Mouse (Mus musculus) lung, embryonic 14.5 days (tissue): ENCODE measurements around the gene Hipk2. TPM values are rescaled to one million over a fixed set of nuclear protein-coding genes. Genes with fewer than 3 reads are reported as not detected.

ENCODE experiments used
- ATAC-seq: fragments of 200-750 bp; cut with Nextera tagmentation; 2 replicates; pipeline ENCODE4 v1.8.0; 2017; ENCODE audit warnings: mild to moderate bottlenecking, moderate TSS enrichment, moderate library complexity; ENCODE audit not compliant: insufficient read depth
- DNase-seq: peaks from one replicate; pipeline ENCODE4 v3.0.0-alpha.2; 2015
- H3K27ac ChIP-seq: fragments of 300-500 bp; sonication (generic); 2 replicates; pipeline ENCODE4 v1.5.1; 2014; ENCODE audit warnings: low read depth, mild to moderate bottlenecking, moderate library complexity
- H3K27me3 ChIP-seq: fragments of 300-500 bp; sonication (generic); 2 replicates; pipeline ENCODE4 v1.6.1; 2014; ENCODE audit warnings: low read length, control low read depth; ENCODE audit not compliant: insufficient read depth
- H3K36me3 ChIP-seq: fragments of 300-500 bp; sonication (generic); 2 replicates; pipeline ENCODE4 v1.6.1; 2014; ENCODE audit warnings: control low read depth; ENCODE audit not compliant: insufficient read depth
- H3K4me1 ChIP-seq: fragments of 300-500 bp; sonication (generic); 2 replicates; pipeline ENCODE4 v1.6.1; 2014; ENCODE audit warnings: antibody characterized with exemption, control low read depth; ENCODE audit not compliant: insufficient read depth
- H3K4me2 ChIP-seq: fragments of 300-500 bp; sonication (generic); 2 replicates; pipeline ENCODE4 v1.6.1; 2014; ENCODE audit warnings: mild to moderate bottlenecking
- H3K4me3 ChIP-seq: fragments of 300-500 bp; sonication (generic); 2 replicates; pipeline ENCODE4 v1.5.1; 2014; ENCODE audit warnings: low read depth, low read length
- H3K9ac ChIP-seq: fragments of 300-500 bp; sonication (generic); 2 replicates; pipeline ENCODE4 v1.6.1; 2014
- H3K9me3 ChIP-seq: fragments of 300-500 bp; sonication (generic); 2 replicates; pipeline ENCODE4 v1.6.1; 2016; ENCODE audit warnings: low read depth, low read length, control low read depth
- CTCF ChIP-seq: IDR thresholded peaks from 2 replicates; pipeline ENCODE4 v1.5.1; 2016; ENCODE audit warnings: antibody characterized with exemption, low read depth
- WGBS: fragments of 180-500 bp; shearing (Covaris S2); extraction: QIAGEN DNeasy Blood & Tissue Kit; methylation state at CpG from one replicate; pipeline ENCODE4 v1.1.7; 2014; 5-methylcytosine and 5-hydroxymethylcytosine counted together
- polyA plus RNA-seq: library from polyadenylated mRNA; unstranded; fragments of >200 nt; fragmentation: Nextera tagmentation; extraction: Ambion mirVana; gene quantifications from 2 replicates; pipeline ENCODE4 v1.2.1, GENCODE M21; 2014

The Hipk2 gene
- polyA plus RNA-seq, 1 experiment from 2014 or later = 20.8 TPM

- no peak overlapping the region for H3K4me2 ChIP-seq
- H3K4me1 ChIP-seq = no peaks in the 10 kb centered on the region
- no peak overlapping the region for H3K4me3 ChIP-seq
- no peak for TF ChIP-seq CTCF
- DNase-seq (no peak), ATAC-seq (no peak)
- H3K36me3 ChIP-seq = no peaks in the 10 kb centered on the region
- no peaks in the 10 kb centered on the region for H3K27me3 ChIP-seq
- no peaks in the 10 kb centered on the region for H3K9me3 ChIP-seq
- 90% methylated on average over 10 of the region's 10 CpGs for WGBS
- no peak overlapping the region for H3K27ac ChIP-seq
- no peak overlapping the region for H3K9ac ChIP-seq
Observed at GRCm38 (mm10) chr6:38902820-38903439, 27.0 kb upstream of the Hipk2 start.

- Histone ChIP-seq H3K4me1 (no peaks in the 10 kb centered on the region), H3K36me3 (no peaks in the 10 kb centered on the region), H3K4me3 (no peak overlapping the region), H3K9me3 (no peaks in the 10 kb centered on the region), H3K9ac (no peak overlapping the region), H3K27me3 (no peaks in the 10 kb centered on the region), H3K4me2 (no peak overlapping the region), H3K27ac (no peak overlapping the region)
- no peak for TF ChIP-seq CTCF
- WGBS = 54% methylated on average over 3 of the region's 3 CpGs
- DNase-seq (no peak), ATAC-seq (no peak)
Observed at GRCm38 (mm10) chr6:38901636-38902035, 25.7 kb upstream of the Hipk2 start.

DNA sequence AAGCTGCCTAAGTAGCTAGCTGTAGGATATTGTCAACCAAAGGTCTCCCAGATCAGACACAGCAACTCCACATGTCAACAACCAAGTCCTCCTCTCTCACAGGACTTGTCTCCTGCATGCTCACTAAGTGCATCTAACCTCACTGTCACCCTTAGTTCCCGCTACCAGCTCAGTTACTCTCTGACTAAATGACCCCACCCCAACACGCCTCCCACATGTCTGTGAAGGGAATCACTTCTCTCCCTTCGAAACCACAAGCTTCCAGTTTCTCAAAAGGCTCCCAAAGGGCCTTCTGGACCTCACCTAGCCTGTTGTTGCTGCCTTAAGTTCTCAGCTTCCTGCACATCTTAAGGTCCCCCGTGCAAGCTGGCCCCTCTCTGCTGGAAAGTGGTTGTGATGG lies 25.2 kb upstream of the Hipk2 start:
- no peak for TF ChIP-seq CTCF

GRCm38 (mm10) chr6:38900479-38901126 lies 24.6 kb upstream of the Hipk2 start:
- no peak overlapping the region for H3K9ac ChIP-seq
- 88% methylated on average over 4 of the region's 4 CpGs for WGBS
- TF ChIP-seq CTCF = no peak

More for the DNA sequence above, 25.2 kb upstream of the Hipk2 start:
- H3K36me3 ChIP-seq = no peaks in the 10 kb centered on the region
- no peaks in the 10 kb centered on the region for H3K9me3 ChIP-seq
- ATAC-seq (no peak), DNase-seq (no peak)
- H3K4me2 ChIP-seq = no peak overlapping the region
- H3K4me3 ChIP-seq = no peak overlapping the region
- H3K9ac ChIP-seq = no peak overlapping the region
- WGBS = 75% methylated on average over 4 of the region's 4 CpGs
- H3K4me1 ChIP-seq = no peaks in the 10 kb centered on the region
- H3K27ac ChIP-seq = no peak overlapping the region
- H3K27me3 ChIP-seq = no peaks in the 10 kb centered on the region

DNA sequence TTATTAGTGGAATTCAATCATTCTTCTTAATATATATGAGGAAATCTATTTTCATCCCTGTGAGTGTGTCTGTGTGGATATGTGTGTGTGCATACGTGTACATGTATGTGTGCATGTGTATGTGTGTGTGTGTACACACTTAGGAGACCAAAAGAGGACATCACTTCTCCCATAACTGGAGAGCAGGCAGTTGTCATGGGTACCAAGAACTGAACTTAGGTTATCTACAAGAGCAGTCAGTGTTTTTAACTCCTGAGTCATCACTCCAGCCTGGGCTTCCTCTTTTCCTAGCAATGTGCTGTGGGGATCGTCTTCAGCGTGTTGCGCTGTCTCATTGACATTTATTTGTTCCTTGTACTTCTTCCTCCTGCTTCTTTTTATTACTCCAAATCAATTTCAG lies 24.1 kb upstream of the Hipk2 start:
- WGBS = 88% methylated on average over 4 of the region's 4 CpGs
- Histone ChIP-seq H3K4me2 (no peak overlapping the region), H3K36me3 (no peaks in the 10 kb centered on the region), H3K4me1 (no peaks in the 10 kb centered on the region), H3K4me3 (no peak overlapping the region), H3K9me3 (no peaks in the 10 kb centered on the region), H3K27ac (no peak overlapping the region), H3K9ac (no peak overlapping the region), H3K27me3 (no peaks in the 10 kb centered on the region)
- ATAC-seq (no peak), DNase-seq (no peak)
- no peak for TF ChIP-seq CTCF

More at GRCm38 (mm10) chr6:38900479-38901126, 24.6 kb upstream of the Hipk2 start:
- Histone ChIP-seq H3K4me3 (no peak overlapping the region), H3K9me3 (no peaks in the 10 kb centered on the region), H3K27ac (no peak overlapping the region), H3K4me2 (no peak overlapping the region; the same call in 1 of the 2 replicates), H3K27me3 (no peaks in the 10 kb centered on the region), H3K36me3 (no peaks in the 10 kb centered on the region), H3K4me1 (no peaks in the 10 kb centered on the region)
- no peak; the same call in 1 of the 2 replicates for ATAC-seq
- no peak for DNase-seq

GRCm38 (mm10) chr6:38893615-38894014 lies 17.6 kb upstream of the Hipk2 start:
- Histone ChIP-seq H3K27me3 (no peaks in the 10 kb centered on the region), H3K9me3 (no peaks in the 10 kb centered on the region), H3K9ac (no peak overlapping the region), H3K4me1 (no peaks in the 10 kb centered on the region), H3K27ac (no peak overlapping the region), H3K36me3 (no peaks in the 10 kb centered on the region), H3K4me2 (no peak overlapping the region), H3K4me3 (no peak overlapping the region)
- DNase-seq (no peak), ATAC-seq (no peak)
- WGBS = 47% methylated on average over 3 of the region's 3 CpGs
- TF ChIP-seq CTCF = no peak

DNA sequence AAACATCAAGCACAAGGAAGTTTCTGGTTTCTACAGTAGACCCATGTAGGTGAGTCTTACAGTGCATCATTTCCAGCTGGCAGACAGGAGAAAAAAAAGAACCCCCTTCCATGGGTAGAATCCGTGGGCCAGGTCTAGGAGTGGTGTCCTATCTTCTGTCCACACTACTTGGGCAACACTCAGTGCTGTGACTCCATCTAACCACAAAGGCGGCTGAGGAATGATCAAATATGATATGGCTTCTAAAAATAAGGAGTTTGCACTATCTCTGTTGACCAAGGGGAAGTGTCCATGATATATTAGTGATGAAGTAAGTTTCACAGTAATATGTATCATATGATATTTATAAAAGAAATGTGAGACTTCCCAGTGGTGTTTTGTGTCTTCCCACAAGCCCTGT lies 16.1 kb upstream of the Hipk2 start:
- Histone ChIP-seq H3K9ac (no peak overlapping the region), H3K27me3 (no peaks in the 10 kb centered on the region), H3K27ac (no peak overlapping the region), H3K4me2 (no peak overlapping the region), H3K4me1 (no peaks in the 10 kb centered on the region), H3K4me3 (no peak overlapping the region), H3K9me3 (no peaks in the 10 kb centered on the region), H3K36me3 (no peaks in the 10 kb centered on the region)
- no peak for TF ChIP-seq CTCF
- DNase-seq (no peak), ATAC-seq (no peak)
- 54% methylated on average over 2 of the region's 2 CpGs for WGBS
